Mouse (Mus musculus) lung, postnatal 0 days (tissue): ENCODE data around the gene Snw1.

ENCODE experiments used
- CTCF ChIP-seq: IDR thresholded peaks from 2 replicates; pipeline ENCODE4 v1.5.1; 2016; ENCODE audit warnings: antibody characterized with exemption, mild to moderate bottlenecking
- EP300 ChIP-seq: IDR thresholded peaks from 2 replicates; pipeline ENCODE4 v1.6.1; 2016; ENCODE audit warnings: antibody characterized with exemption, mild to moderate bottlenecking, control low read depth

DNA sequence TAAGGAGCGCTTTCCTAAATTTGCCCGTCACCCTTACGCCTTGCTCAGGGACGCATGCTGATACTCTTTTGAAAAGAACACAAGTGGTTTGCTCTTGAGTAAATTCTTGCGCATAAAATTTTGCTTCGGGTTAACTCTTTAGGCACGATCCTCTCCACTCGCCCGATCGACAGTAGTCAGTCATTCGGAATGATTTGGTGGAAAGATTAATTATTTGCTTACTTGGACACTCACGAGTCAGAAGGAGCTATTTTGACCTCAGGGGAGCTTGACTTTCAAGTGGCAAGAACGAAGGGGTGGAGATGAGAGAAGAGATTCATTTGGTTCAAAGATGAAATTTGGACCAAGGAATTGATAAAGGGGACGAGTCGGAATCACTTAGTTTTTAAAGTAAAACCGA is 27.9 kb downstream of the Snw1 start:
- TF ChIP-seq CTCF (no peak), EP300 (no peak)
